Mouse (Mus musculus): ENCODE results near the gene Fam129c. TPM values are rescaled to one million over a fixed set of nuclear protein-coding genes. Genes with fewer than 3 reads are reported as not detected.

The Fam129c gene
- 5.0 and 5.3 TPM in 2 replicates for polyA plus RNA-seq (2016; fragmentation: Nextera tagmentation; extraction: Ambion mirVana)

GRCm38 (mm10) chr8:71597451-71597850 is at the start of gene Fam129c:
Gene Fam129c (plus strand): TSS chr8:71597648.
- peaks cover 37% of the 10 kb centered on the region for H3K27me3 ChIP-seq (ENCODE audit: insufficient read depth, poor library complexity, severe bottlenecking)
- WGBS = 83% methylated on average over 3 of the region's 3 CpGs
- peaks cover 34% of the 10 kb centered on the region for H3K36me3 ChIP-seq
- no peak within 1 kb of the TSS for H3K27ac ChIP-seq
- H3K9me3 ChIP-seq = no peaks in the 10 kb centered on the region
- no peak for DNase-seq (ENCODE audit: low spot score)
- peaks cover 40% of the 10 kb centered on the region for H3K4me1 ChIP-seq (replicated peaks)
- no peak within 1 kb of the TSS for H3K4me3 ChIP-seq

GRCm38 (mm10) chr8:71550754-71551153 is 46.7 kb upstream of the Fam129c start:
- peaks cover 29% of the 10 kb centered on the region for H3K36me3 ChIP-seq
- H3K4me1 ChIP-seq (replicated peaks) = no peaks in the 10 kb centered on the region
- H3K27me3 ChIP-seq (ENCODE audit: insufficient read depth, poor library complexity, severe bottlenecking) = peaks cover 17% of the 10 kb centered on the region
- WGBS = 73% methylated on average over 7 of the region's 7 CpGs
- H3K9me3 ChIP-seq = no peaks in the 10 kb centered on the region
- DNase-seq (ENCODE audit: low spot score) = no peak
- H3K4me3 ChIP-seq = no peak overlapping the region
- H3K27ac ChIP-seq = no peak overlapping the region

- Histone ChIP-seq H3K27ac (no peak overlapping the region), H3K36me3 (peaks cover 10% of the 10 kb centered on the region), H3K27me3 (ENCODE audit: insufficient read depth, poor library complexity, severe bottlenecking) (peaks cover 37% of the 10 kb centered on the region), H3K4me3 (no peak overlapping the region), H3K4me1 (replicated peaks) (no peaks in the 10 kb centered on the region), H3K9me3 (no peaks in the 10 kb centered on the region)
- WGBS = 64% methylated on average over 6 of the region's 6 CpGs
- no peak for DNase-seq (ENCODE audit: low spot score)
Measured at GRCm38 (mm10) chr8:71552770-71553169, 44.7 kb upstream of the Fam129c start.

GRCm38 (mm10) chr8:71554001-71554400 is 43.4 kb upstream of the Fam129c start:
- WGBS = 83% methylated on average over 6 of the region's 6 CpGs
- H3K27me3 ChIP-seq (ENCODE audit: insufficient read depth, poor library complexity, severe bottlenecking) = peaks cover 50% of the 10 kb centered on the region
- no peaks in the 10 kb centered on the region for H3K9me3 ChIP-seq

GRCm38 (mm10) chr8:71554644-71555043 is 42.8 kb upstream of the Fam129c start:
- no peak overlapping the region for H3K4me3 ChIP-seq
- H3K27me3 ChIP-seq (ENCODE audit: insufficient read depth, poor library complexity, severe bottlenecking) = peaks cover 56% of the 10 kb centered on the region
- H3K27ac ChIP-seq = no peak overlapping the region
- H3K4me1 ChIP-seq (replicated peaks) = peaks cover 12% of the 10 kb centered on the region
- H3K36me3 ChIP-seq = no peaks in the 10 kb centered on the region
- DNase-seq (ENCODE audit: low spot score) = no peak
- WGBS = 94% methylated on average over 2 of the region's 2 CpGs
- no peaks in the 10 kb centered on the region for H3K9me3 ChIP-seq

More at GRCm38 (mm10) chr8:71554001-71554400, 43.4 kb upstream of the Fam129c start:
- Histone ChIP-seq H3K36me3 (no peaks in the 10 kb centered on the region), H3K4me3 (no peak overlapping the region), H3K4me1 (replicated peaks) (peaks cover 10% of the 10 kb centered on the region), H3K27ac (no peak overlapping the region)
- no peak for DNase-seq (ENCODE audit: low spot score)

- Histone ChIP-seq H3K4me1 (replicated peaks) (peaks cover 22% of the 10 kb centered on the region), H3K27ac (peak within 1 kb of the TSS; percentile 50; the same call in 1 of the 2 replicates), H3K9me3 (no peaks in the 10 kb centered on the region), H3K27me3 (ENCODE audit: insufficient read depth, poor library complexity, severe bottlenecking) (peaks cover 93% of the 10 kb centered on the region), H3K4me3 (peak within 1 kb of the TSS; percentile 49), H3K36me3 (no peaks in the 10 kb centered on the region)
- no peak for DNase-seq (ENCODE audit: low spot score)
- 6% methylated on average over 70 of the region's 70 CpGs for WGBS
Measured at GRCm38 (mm10) chr8:71558071-71558957, 39.1 kb upstream of the Fam129c start, which contains the start of gene Tmem221. Gene Tmem221 (minus strand): TSS chr8:71558871.

GRCm38 (mm10) chr8:71558958-71559690 is 38.3 kb upstream of the Fam129c start:
- H3K9me3 ChIP-seq = peaks cover 3% of the 10 kb centered on the region
- WGBS = 4% methylated on average over 24 of the region's 24 CpGs
- H3K27me3 ChIP-seq (ENCODE audit: insufficient read depth, poor library complexity, severe bottlenecking) = peaks cover 95% of the 10 kb centered on the region
- peak; percentile 52 for DNase-seq (ENCODE audit: low spot score)
- peak overlapping the region; percentile 49 for H3K4me3 ChIP-seq
- H3K4me1 ChIP-seq (replicated peaks) = peaks cover 22% of the 10 kb centered on the region
- H3K36me3 ChIP-seq = no peaks in the 10 kb centered on the region
- peak overlapping the region; percentile 50; the same call in 1 of the 2 replicates for H3K27ac ChIP-seq

GRCm38 (mm10) chr8:71560071-71560470 is 37.4 kb upstream of the Fam129c start:
- 77% methylated on average over 3 of the region's 3 CpGs for WGBS

GRCm38 (mm10) chr8:71560765-71561164 is 36.7 kb upstream of the Fam129c start:
- WGBS = 84% methylated on average over 5 of the region's 5 CpGs
- peaks cover 7% of the 10 kb centered on the region for H3K9me3 ChIP-seq

More at GRCm38 (mm10) chr8:71560071-71560470, 37.4 kb upstream of the Fam129c start:
- Histone ChIP-seq H3K27ac (no peak overlapping the region), H3K4me3 (no peak overlapping the region), H3K9me3 (peaks cover 7% of the 10 kb centered on the region), H3K4me1 (replicated peaks) (peaks cover 22% of the 10 kb centered on the region), H3K27me3 (ENCODE audit: insufficient read depth, poor library complexity, severe bottlenecking) (peaks cover 99% of the 10 kb centered on the region), H3K36me3 (no peaks in the 10 kb centered on the region)
- no peak for DNase-seq (ENCODE audit: low spot score)

GRCm38 (mm10) chr8:71561401-71561800 is 36.0 kb upstream of the Fam129c start:
- H3K4me1 ChIP-seq (replicated peaks) = peaks cover 22% of the 10 kb centered on the region
- WGBS = 4% methylated on average over 15 of the region's 15 CpGs
- H3K36me3 ChIP-seq = no peaks in the 10 kb centered on the region
- no peak overlapping the region for H3K27ac ChIP-seq
- H3K4me3 ChIP-seq = no peak overlapping the region
- peaks cover 99% of the 10 kb centered on the region for H3K27me3 ChIP-seq (ENCODE audit: insufficient read depth, poor library complexity, severe bottlenecking)
- DNase-seq (ENCODE audit: low spot score) = peak; percentile 81
- peaks cover 7% of the 10 kb centered on the region for H3K9me3 ChIP-seq

More at GRCm38 (mm10) chr8:71560765-71561164, 36.7 kb upstream of the Fam129c start:
- DNase-seq (ENCODE audit: low spot score) = no peak
- Histone ChIP-seq H3K27ac (no peak overlapping the region), H3K4me3 (no peak overlapping the region), H3K4me1 (replicated peaks) (peaks cover 22% of the 10 kb centered on the region), H3K36me3 (no peaks in the 10 kb centered on the region), H3K27me3 (ENCODE audit: insufficient read depth, poor library complexity, severe bottlenecking) (peaks cover 99% of the 10 kb centered on the region)

GRCm38 (mm10) chr8:71562751-71563150 is 34.7 kb upstream of the Fam129c start:
- Histone ChIP-seq H3K27ac (no peak overlapping the region), H3K36me3 (no peaks in the 10 kb centered on the region), H3K9me3 (peaks cover 7% of the 10 kb centered on the region), H3K4me1 (replicated peaks) (peaks cover 22% of the 10 kb centered on the region), H3K4me3 (peak overlapping the region; percentile 36), H3K27me3 (ENCODE audit: insufficient read depth, poor library complexity, severe bottlenecking) (peaks cover 99% of the 10 kb centered on the region)
- peak; percentile 64 for DNase-seq (ENCODE audit: low spot score)
- 1% methylated on average over 33 of the region's 33 CpGs for WGBS

GRCm38 (mm10) chr8:71563992-71564391 is 33.5 kb upstream of the Fam129c start:
- no peak for DNase-seq (ENCODE audit: low spot score)
- Histone ChIP-seq H3K27me3 (ENCODE audit: insufficient read depth, poor library complexity, severe bottlenecking) (peaks cover 99% of the 10 kb centered on the region), H3K4me3 (no peak overlapping the region), H3K36me3 (no peaks in the 10 kb centered on the region), H3K27ac (no peak overlapping the region), H3K9me3 (peaks cover 7% of the 10 kb centered on the region), H3K4me1 (replicated peaks) (peaks cover 20% of the 10 kb centered on the region)
- WGBS = 85% methylated on average over 4 of the region's 4 CpGs
